Mouse (Mus musculus) intestine, embryonic 16.5 days (tissue): ENCODE measurements around the gene Tmco1. TPM values are rescaled to one million over a fixed set of nuclear protein-coding genes. Genes with fewer than 3 reads are reported as not detected.

Experiments
- ATAC-seq: fragments of 200-750 bp; cut with Nextera tagmentation; 2 replicates; pipeline ENCODE4 v1.8.0; 2017; ENCODE audit warnings: moderate TSS enrichment, moderate library complexity
- H3K27ac ChIP-seq: fragments of 300-500 bp; sonication (generic); 2 replicates; pipeline ENCODE4 v1.5.1; 2014; ENCODE audit warnings: mild to moderate bottlenecking, low read length
- H3K27me3 ChIP-seq: fragments of 300-500 bp; sonication (generic); replicated peaks from 2 replicates; pipeline ENCODE4 v1.6.1; 2014; ENCODE audit warnings: low read length, control low read depth, mixed read lengths; ENCODE audit not compliant: control insufficient read depth, insufficient read depth
- H3K36me3 ChIP-seq: fragments of 300-500 bp; sonication (generic); 2 replicates; pipeline ENCODE4 v1.6.1; 2014; ENCODE audit warnings: low read length, control low read depth; ENCODE audit not compliant: control insufficient read depth, insufficient read depth
- H3K4me1 ChIP-seq: fragments of 300-500 bp; sonication (generic); 2 replicates; pipeline ENCODE4 v1.6.1; 2014; ENCODE audit warnings: low read length, control low read depth, mixed read lengths; ENCODE audit not compliant: control insufficient read depth, insufficient read depth
- H3K4me2 ChIP-seq: fragments of 300-500 bp; sonication (generic); 2 replicates; pipeline ENCODE4 v1.6.1; 2014; ENCODE audit warnings: low read depth, low read length, control low read depth
- H3K4me3 ChIP-seq: fragments of 300-500 bp; sonication (generic); 2 replicates; pipeline ENCODE4 v1.5.1; 2014; ENCODE audit warnings: mild to moderate bottlenecking, low read length
- H3K9ac ChIP-seq: fragments of 300-500 bp; sonication (generic); 2 replicates; pipeline ENCODE4 v1.6.1; 2014; ENCODE audit warnings: low read depth, low read length
- H3K9me3 ChIP-seq: fragments of 300-500 bp; sonication (generic); 2 replicates; pipeline ENCODE4 v1.6.1; 2016; ENCODE audit warnings: low read length, control low read depth; ENCODE audit not compliant: control insufficient read depth
- WGBS: fragments of 180-500 bp; shearing (Covaris S2); extraction: QIAGEN DNeasy Blood & Tissue Kit; methylation state at CpG from one replicate; pipeline ENCODE4 v1.1.7; 2014; 5-methylcytosine and 5-hydroxymethylcytosine counted together
- polyA plus RNA-seq: library from polyadenylated mRNA; unstranded; fragments of >200 nt; fragmentation: Nextera tagmentation; extraction: Ambion mirVana; gene quantifications from 2 replicates; pipeline ENCODE4 v1.2.1, GENCODE M21; 2015

The Tmco1 gene
- polyA plus RNA-seq, 1 experiment from 2014 or later, result 133 TPM

DNA sequence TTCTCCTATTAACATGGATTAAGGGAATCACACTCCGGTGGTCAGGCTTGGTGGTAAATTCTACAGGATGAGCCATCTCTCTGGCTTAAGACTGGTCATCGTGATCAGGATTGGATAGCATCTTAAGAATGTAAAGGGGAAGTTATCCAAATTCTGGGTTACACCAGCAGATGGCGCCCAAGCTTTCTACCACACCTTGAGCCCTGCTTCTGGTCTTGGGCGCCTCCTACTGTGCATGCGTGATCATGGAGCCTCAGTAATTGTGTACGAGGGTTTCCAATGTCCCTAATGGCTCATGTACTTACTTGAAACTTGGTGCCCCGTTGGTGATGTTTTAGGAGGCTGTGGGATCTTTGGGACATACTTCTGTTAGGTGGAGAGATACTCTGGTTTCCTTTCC, 61.7 kb downstream of the Tmco1 start:
- WGBS, result 13% methylated on average over 7 of the region's 7 CpGs
- Histone ChIP-seq H3K9me3 (no peaks in the 10 kb centered on the region), H3K27ac (no peak overlapping the region), H3K27me3 (no peaks in the 10 kb centered on the region), H3K4me1 (peaks cover 8% of the 10 kb centered on the region; the same call in 1 of the 2 replicates), H3K4me3 (no peak overlapping the region), H3K36me3 (peaks cover 8% of the 10 kb centered on the region; the same call in 1 of the 2 replicates), H3K9ac (peak overlapping the region; percentile 6; the same call in 1 of the 2 replicates), H3K4me2 (no peak overlapping the region)
- ATAC-seq, result peak; percentile 49

DNA sequence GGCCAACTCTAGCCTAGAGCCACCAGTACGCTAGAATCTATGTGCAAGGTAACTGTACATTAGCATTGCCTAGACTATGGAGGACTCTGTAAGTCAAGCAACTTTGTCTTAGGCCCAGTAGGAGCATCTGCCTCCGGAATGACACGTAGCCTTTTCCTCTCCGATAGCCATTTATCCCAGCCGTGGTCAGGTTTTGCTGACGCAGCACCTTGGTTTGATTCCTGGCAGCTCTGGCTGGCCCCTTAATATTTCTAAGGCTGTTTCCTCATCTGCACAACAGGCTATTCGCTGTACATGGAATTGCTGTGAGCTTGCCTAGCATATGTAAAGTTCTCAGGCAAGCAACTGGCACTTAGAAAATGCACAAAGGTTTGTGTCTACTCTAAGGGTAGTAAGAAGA, 64.6 kb downstream of the Tmco1 start:
- ATAC-seq, result no peak
- H3K9ac ChIP-seq, result no peak overlapping the region
- no peak overlapping the region for H3K4me3 ChIP-seq
- H3K4me2 ChIP-seq, result no peak overlapping the region
- no peaks in the 10 kb centered on the region for H3K27me3 ChIP-seq
- peaks cover 23% of the 10 kb centered on the region for H3K4me1 ChIP-seq
- WGBS, result 92% methylated on average over 7 of the region's 7 CpGs
- H3K27ac ChIP-seq, result no peak overlapping the region
- no peaks in the 10 kb centered on the region for H3K9me3 ChIP-seq
- H3K36me3 ChIP-seq, result 0 out of 2 replicates have a peak, but pooled peaks cover 4% of the 10 kb centered on the region

DNA sequence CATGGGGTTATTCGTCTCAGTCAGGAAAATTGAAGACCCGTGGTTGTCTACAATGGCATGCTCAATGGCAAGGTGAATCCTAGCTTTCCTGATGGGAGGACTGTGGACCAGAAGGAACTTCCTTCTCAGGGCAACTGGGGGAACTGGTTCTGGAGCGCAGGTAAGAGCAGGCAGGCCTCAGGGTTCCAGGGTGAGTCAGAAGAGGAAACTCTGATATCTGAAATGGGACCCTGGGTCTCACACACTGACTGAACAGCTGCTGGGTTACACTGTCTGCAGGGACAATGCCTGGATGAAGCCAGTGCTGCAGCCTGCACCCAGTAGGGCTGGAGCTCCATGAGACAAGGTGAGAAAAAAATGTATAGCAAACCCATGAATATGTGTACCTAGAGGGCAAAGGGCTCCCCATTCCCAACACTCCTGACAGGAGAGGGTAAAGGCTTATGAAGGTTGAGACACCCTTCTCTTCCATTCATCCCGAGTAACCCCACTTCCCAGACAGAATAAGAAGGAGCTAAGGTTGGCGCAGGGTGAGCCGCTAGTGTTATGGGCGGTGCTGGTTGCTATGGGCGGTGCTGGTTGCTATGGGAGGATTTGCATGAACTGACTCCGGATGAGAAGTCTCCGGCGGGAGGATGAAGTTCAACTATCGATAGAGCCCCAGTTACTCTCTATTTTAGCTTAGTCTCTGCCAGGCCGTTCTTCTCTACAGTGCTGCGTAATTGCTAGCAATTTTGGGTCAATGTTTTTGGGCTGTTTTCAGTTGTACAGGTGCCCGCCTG, 66.0 kb downstream of the Tmco1 start:
- no peak overlapping the region for H3K4me3 ChIP-seq
- WGBS, result 19% methylated on average over 15 of the region's 15 CpGs
- peaks cover 31% of the 10 kb centered on the region for H3K4me1 ChIP-seq
- H3K27me3 ChIP-seq, result no peaks in the 10 kb centered on the region
- H3K36me3 ChIP-seq, result 0 out of 2 replicates have a peak, but pooled peaks cover 4% of the 10 kb centered on the region
- no peaks in the 10 kb centered on the region for H3K9me3 ChIP-seq
- peak overlapping the region; percentile 37; the same call in 1 of the 2 replicates for H3K4me2 ChIP-seq
- no peak overlapping the region for H3K9ac ChIP-seq
- peak; percentile 71 for ATAC-seq
- peak overlapping the region; percentile 63 for H3K27ac ChIP-seq

- Histone ChIP-seq H3K9ac (no peak overlapping the region), H3K4me1 (peaks cover 31% of the 10 kb centered on the region), H3K27ac (peak overlapping the region; percentile 63), H3K36me3 (0 out of 2 replicates have a peak, but pooled peaks cover 4% of the 10 kb centered on the region), H3K4me3 (no peak overlapping the region), H3K27me3 (no peaks in the 10 kb centered on the region), H3K9me3 (no peaks in the 10 kb centered on the region), H3K4me2 (peak overlapping the region; percentile 37; the same call in 1 of the 2 replicates)
- 47% methylated on average over 2 of the region's 2 CpGs for WGBS
- ATAC-seq, result peak; percentile 22
Observed at GRCm38 (mm10) chr1:167374942-167375341, 66.8 kb downstream of the Tmco1 start.

- 0 out of 2 replicates have a peak, but pooled peaks cover 4% of the 10 kb centered on the region for H3K36me3 ChIP-seq
- peak; percentile 57 for ATAC-seq
- 64% methylated on average over 6 of the region's 6 CpGs for WGBS
- H3K27ac ChIP-seq, result peak overlapping the region; percentile 73
- no peak overlapping the region for H3K9ac ChIP-seq
- no peaks in the 10 kb centered on the region for H3K27me3 ChIP-seq
- peaks cover 42% of the 10 kb centered on the region for H3K4me1 ChIP-seq
- no peak overlapping the region for H3K4me3 ChIP-seq
- H3K9me3 ChIP-seq, result no peaks in the 10 kb centered on the region
- H3K4me2 ChIP-seq, result no peak overlapping the region
Observed at GRCm38 (mm10) chr1:167378019-167378418, 69.8 kb downstream of the Tmco1 start.

DNA sequence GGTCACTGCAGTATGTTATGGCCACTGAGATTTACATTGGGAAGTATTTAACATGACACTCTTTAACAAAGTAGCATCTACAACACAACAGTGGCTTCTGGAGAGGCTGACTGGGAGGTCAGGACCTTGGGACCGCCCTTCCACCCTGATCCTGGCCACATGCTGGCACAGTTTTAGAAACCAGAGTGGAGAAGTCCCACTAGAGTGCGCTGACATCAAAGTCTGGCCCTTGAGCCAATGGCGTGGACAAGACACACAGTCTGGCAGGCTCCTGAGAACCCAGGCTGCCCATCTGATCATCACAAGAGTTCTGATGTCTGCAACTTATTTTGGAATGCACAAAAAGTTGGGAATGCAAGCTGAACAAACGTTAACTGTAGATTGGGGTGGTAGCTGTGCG, 71.6 kb downstream of the Tmco1 start:
- no peaks in the 10 kb centered on the region for H3K27me3 ChIP-seq
- no peak overlapping the region for H3K9ac ChIP-seq
- 74% methylated on average over 5 of the region's 5 CpGs for WGBS
- H3K4me1 ChIP-seq, result peaks cover 39% of the 10 kb centered on the region
- no peak overlapping the region for H3K4me2 ChIP-seq
- H3K4me3 ChIP-seq, result no peak overlapping the region
- H3K27ac ChIP-seq, result no peak overlapping the region
- H3K9me3 ChIP-seq, result no peaks in the 10 kb centered on the region
- 0 out of 2 replicates have a peak, but pooled peaks cover 4% of the 10 kb centered on the region for H3K36me3 ChIP-seq
- no peak for ATAC-seq

DNA sequence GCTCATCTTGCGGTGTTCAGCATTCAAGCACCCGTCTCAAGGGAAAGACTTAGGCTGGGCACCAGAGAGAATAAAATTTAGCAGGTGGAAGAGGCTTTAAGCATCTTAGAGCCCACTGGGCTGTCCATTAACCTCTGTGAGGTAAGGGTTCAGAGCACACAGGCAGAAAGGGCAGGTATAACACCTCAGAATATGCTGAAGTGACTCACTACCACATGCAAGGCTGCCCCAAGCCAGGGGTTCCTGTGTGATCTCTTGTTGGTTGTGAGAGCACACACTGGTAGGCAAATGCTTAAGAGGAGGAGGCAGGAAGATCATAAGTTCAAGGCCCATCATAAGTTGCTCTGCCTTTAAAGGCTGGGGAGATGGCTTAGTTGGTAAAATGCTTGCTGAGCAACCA, 72.0 kb downstream of the Tmco1 start:
- Histone ChIP-seq H3K4me3 (no peak overlapping the region), H3K9me3 (no peaks in the 10 kb centered on the region), H3K9ac (no peak overlapping the region), H3K4me1 (peaks cover 36% of the 10 kb centered on the region), H3K4me2 (no peak overlapping the region), H3K27ac (no peak overlapping the region), H3K36me3 (0 out of 2 replicates have a peak, but pooled peaks cover 4% of the 10 kb centered on the region), H3K27me3 (no peaks in the 10 kb centered on the region)
- 86% methylated on average over 2 of the region's 2 CpGs for WGBS
- ATAC-seq, result no peak

- Histone ChIP-seq H3K27ac (peak overlapping the region; percentile 76), H3K9ac (no peak overlapping the region), H3K9me3 (no peaks in the 10 kb centered on the region), H3K4me1 (peaks cover 39% of the 10 kb centered on the region), H3K27me3 (no peaks in the 10 kb centered on the region), H3K4me2 (no peak overlapping the region), H3K36me3 (0 out of 2 replicates have a peak, but pooled peaks cover 4% of the 10 kb centered on the region), H3K4me3 (no peak overlapping the region)
- ATAC-seq, result peak; percentile 56
- WGBS, result 67% methylated on average over 8 of the region's 8 CpGs
Observed at GRCm38 (mm10) chr1:167381050-167382015, 73.2 kb downstream of the Tmco1 start.

GRCm38 (mm10) chr1:167382316-167382715, 74.1 kb downstream of the Tmco1 start:
- no peak overlapping the region for H3K4me3 ChIP-seq
- ATAC-seq, result no peak
- H3K4me2 ChIP-seq, result no peak overlapping the region
- H3K27ac ChIP-seq, result peak overlapping the region; percentile 76
- no peak overlapping the region for H3K9ac ChIP-seq
- H3K36me3 ChIP-seq, result no peaks in the 10 kb centered on the region
- no peaks in the 10 kb centered on the region for H3K9me3 ChIP-seq
- no peaks in the 10 kb centered on the region for H3K27me3 ChIP-seq
- WGBS, result 60% methylated on average over 7 of the region's 7 CpGs
- H3K4me1 ChIP-seq, result peaks cover 36% of the 10 kb centered on the region
